Mouse (Mus musculus) stomach, postnatal 0 days (tissue): ENCODE results near the gene Mtfr1l. TPM values are rescaled to one million over a fixed set of nuclear protein-coding genes. Genes with fewer than 3 reads are reported as not detected.

Experiments
- ATAC-seq: fragments of 200-750 bp; cut with Nextera tagmentation; 2 replicates; pipeline ENCODE4 v1.8.0; 2017; ENCODE audit not compliant: low FRiP score, low TSS enrichment
- DNase-seq: peaks from one replicate; pipeline ENCODE4 v3.0.0-alpha.2; 2016; ENCODE audit warnings: low spot score
- H3K27ac ChIP-seq: fragments of 300-500 bp; sonication (generic); replicated peaks from 2 replicates; pipeline ENCODE4 v1.5.1; 2014; ENCODE audit warnings: mild to moderate bottlenecking, control low read depth
- H3K27me3 ChIP-seq: fragments of 300-500 bp; sonication (generic); 2 replicates; pipeline ENCODE4 v1.6.1; 2014; ENCODE audit warnings: low read length; ENCODE audit not compliant: control insufficient read depth, insufficient read depth
- H3K36me3 ChIP-seq: fragments of 300-500 bp; sonication (generic); 2 replicates; pipeline ENCODE4 v1.6.1; 2014; ENCODE audit warnings: low read length, mixed read lengths; ENCODE audit not compliant: control insufficient read depth, insufficient read depth
- H3K4me1 ChIP-seq: fragments of 300-500 bp; sonication (generic); replicated peaks from 2 replicates; pipeline ENCODE4 v1.6.1; 2014; ENCODE audit warnings: antibody characterized with exemption; ENCODE audit not compliant: control insufficient read depth, insufficient read depth
- H3K4me2 ChIP-seq: fragments of 300-500 bp; sonication (generic); replicated peaks from 2 replicates; pipeline ENCODE4 v1.6.1; 2014; ENCODE audit warnings: low read depth, mild to moderate bottlenecking, control low read depth, moderate library complexity
- H3K4me3 ChIP-seq: fragments of 300-500 bp; sonication (generic); 2 replicates; pipeline ENCODE4 v1.5.1; 2014; ENCODE audit warnings: low read depth, low read length, control low read depth
- H3K9ac ChIP-seq: fragments of 300-500 bp; sonication (generic); 2 replicates; pipeline ENCODE4 v1.6.1; 2014; ENCODE audit warnings: mild to moderate bottlenecking, low read length, control low read depth, mixed read lengths
- H3K9me3 ChIP-seq: fragments of 300-500 bp; sonication (generic); 2 replicates; pipeline ENCODE4 v1.6.1; 2016; ENCODE audit warnings: low read length; ENCODE audit not compliant: control insufficient read depth
- CTCF ChIP-seq: IDR thresholded peaks from 2 replicates; pipeline ENCODE4 v1.5.1; 2016; ENCODE audit warnings: antibody characterized with exemption, low read depth, mild to moderate bottlenecking, moderate library complexity
- EP300 ChIP-seq: optimal IDR thresholded peaks from 2 replicates; pipeline ENCODE3; 2016; ENCODE audit warnings: antibody characterized with exemption
- WGBS: fragments of 180-500 bp; shearing (Covaris S2); extraction: QIAGEN DNeasy Blood & Tissue Kit; methylation state at CpG from one replicate; pipeline ENCODE4 v1.1.7; 2014; 5-methylcytosine and 5-hydroxymethylcytosine counted together
- polyA plus RNA-seq: library from polyadenylated mRNA; unstranded; fragments of >200 nt; fragmentation: Nextera tagmentation; extraction: Ambion mirVana; gene quantifications from 2 replicates; pipeline ENCODE4 v1.2.1, GENCODE M21; 2015

Gene Mtfr1l
- polyA plus RNA-seq, 1 experiment from 2014 or later: 64.7 TPM

GRCm38 (mm10) chr4:134553631-134554030 is 18.4 kb upstream of the Mtfr1l start:
- Histone ChIP-seq H3K4me1 (0 out of 2 replicates have a peak, but pooled peaks cover 3% of the 10 kb centered on the region), H3K4me3 (no peak overlapping the region), H3K9ac (no peak overlapping the region), H3K9me3 (no peaks in the 10 kb centered on the region), H3K27me3 (no peaks in the 10 kb centered on the region), H3K4me2 (no peak overlapping the region), H3K27ac (no peak overlapping the region), H3K36me3 (no peaks in the 10 kb centered on the region; the same call in 1 of the 2 replicates)
- DNase-seq: no peak
- no peak for ATAC-seq
- WGBS: 88% methylated on average over 1 of the region's 1 CpGs
- TF ChIP-seq CTCF (peak; percentile 43), EP300 (no peak)

GRCm38 (mm10) chr4:134551494-134552316 is 16.5 kb upstream of the Mtfr1l start, which contains the start of gene Selenon:
Selenon (minus strand) TSS chr4:134552166.
- H3K4me1 ChIP-seq: 0 out of 2 replicates have a peak, but pooled peaks cover 6% of the 10 kb centered on the region
- TF ChIP-seq EP300: no peak
- no peak for TF ChIP-seq CTCF
- no peaks in the 10 kb centered on the region for H3K27me3 ChIP-seq
- peak within 1 kb of the TSS; percentile 86 for H3K27ac ChIP-seq
- peak within 1 kb of the TSS; percentile 85 for H3K9ac ChIP-seq
- ATAC-seq (peak; percentile 62), DNase-seq (peak; percentile 72)
- peak within 1 kb of the TSS; percentile 87 for H3K4me2 ChIP-seq
- no peaks in the 10 kb centered on the region for H3K9me3 ChIP-seq
- peak within 1 kb of the TSS; percentile 54 for H3K4me3 ChIP-seq
- no peaks in the 10 kb centered on the region; the same call in 1 of the 2 replicates for H3K36me3 ChIP-seq
- WGBS: under 1% methylated on average over 43 of the region's 67 CpGs

- Histone ChIP-seq H3K9ac (no peak overlapping the region), H3K4me2 (no peak overlapping the region), H3K4me3 (no peak overlapping the region), H3K9me3 (no peaks in the 10 kb centered on the region), H3K27ac (no peak overlapping the region), H3K27me3 (no peaks in the 10 kb centered on the region), H3K4me1 (0 out of 2 replicates have a peak, but pooled peaks cover 6% of the 10 kb centered on the region), H3K36me3 (peaks cover 5% of the 10 kb centered on the region; the same call in 1 of the 2 replicates)
- no peak for DNase-seq
- WGBS: 96% methylated on average over 8 of the region's 8 CpGs
- TF ChIP-seq CTCF (peak; percentile 48), EP300 (no peak)
- no peak for ATAC-seq
These were observed 14.7 kb upstream of the Mtfr1l start for GRCm38 (mm10) chr4:134549899-134550298.

- Histone ChIP-seq H3K27ac (0 out of 2 replicates have a peak overlapping the region, but pooled peaks have one; percentile 35), H3K9ac (no peak overlapping the region), H3K4me2 (no peak overlapping the region), H3K4me3 (no peak overlapping the region), H3K27me3 (no peaks in the 10 kb centered on the region), H3K36me3 (peaks cover 8% of the 10 kb centered on the region; the same call in 1 of the 2 replicates), H3K9me3 (no peaks in the 10 kb centered on the region), H3K4me1 (0 out of 2 replicates have a peak, but pooled peaks cover 6% of the 10 kb centered on the region)
- no peak for DNase-seq
- WGBS: 50% methylated on average over 18 of the region's 18 CpGs
- no peak for ATAC-seq
- TF ChIP-seq EP300 (no peak), CTCF (peak; percentile 15; the same call in 1 of the 2 replicates)
These were observed 13.2 kb upstream of the Mtfr1l start for GRCm38 (mm10) chr4:134548169-134548938.

DNA sequence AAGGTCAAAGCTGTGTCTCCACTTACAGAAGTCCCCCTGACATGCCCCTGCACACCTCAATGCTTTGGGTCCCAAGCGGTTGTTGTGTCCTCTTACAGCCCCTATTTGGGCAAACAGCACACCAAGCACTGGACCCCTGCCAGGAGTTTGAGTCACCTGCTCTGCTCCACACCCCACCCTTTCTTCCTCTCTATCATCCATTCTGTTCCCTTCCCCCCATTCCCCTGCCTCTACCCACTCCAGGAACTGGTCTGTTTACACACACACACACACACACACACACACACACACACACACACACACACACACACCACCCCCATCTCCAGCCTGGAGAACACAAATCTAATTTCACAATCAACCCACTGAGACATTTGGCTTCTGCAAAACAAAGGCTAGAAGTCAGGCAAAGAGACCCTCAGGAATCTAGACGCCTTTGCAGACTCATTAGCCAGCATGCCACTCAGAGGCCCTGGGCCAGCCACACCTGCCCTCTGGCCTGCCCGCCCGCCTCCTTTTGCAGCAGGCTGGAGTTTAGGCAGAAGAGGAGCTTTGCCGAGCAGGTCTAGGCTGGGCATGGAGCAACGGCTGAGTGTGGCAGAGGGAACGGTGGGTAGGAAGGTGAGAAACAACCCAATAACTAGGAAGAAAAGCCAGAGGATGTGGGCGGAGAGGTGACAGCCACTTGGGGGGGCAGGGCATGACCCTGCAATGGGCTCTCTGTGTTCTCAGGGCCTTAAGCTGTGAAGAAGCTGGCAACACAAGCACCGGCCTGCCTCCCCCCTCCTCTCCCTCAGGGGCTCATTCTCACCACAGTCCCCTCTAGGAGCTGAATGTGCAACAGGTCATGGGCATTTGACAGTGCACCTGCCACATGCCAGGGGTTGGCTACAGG is 11.9 kb upstream of the Mtfr1l start:
- ATAC-seq (peak; percentile 25; the same call in 1 of the 2 replicates), DNase-seq (peak; percentile 71)
- no peak overlapping the region for H3K4me3 ChIP-seq
- H3K36me3 ChIP-seq: peaks cover 8% of the 10 kb centered on the region; the same call in 1 of the 2 replicates
- H3K4me1 ChIP-seq: 0 out of 2 replicates have a peak, but pooled peaks cover 6% of the 10 kb centered on the region
- no peak overlapping the region for H3K4me2 ChIP-seq
- 47% methylated on average over 9 of the region's 9 CpGs for WGBS
- no peaks in the 10 kb centered on the region for H3K9me3 ChIP-seq
- no peak for TF ChIP-seq CTCF
- TF ChIP-seq EP300: no peak
- H3K27ac ChIP-seq: no peak overlapping the region; the same call in 1 of the 2 replicates
- H3K9ac ChIP-seq: no peak overlapping the region
- no peaks in the 10 kb centered on the region for H3K27me3 ChIP-seq
